Mouse (Mus musculus): ENCODE measurements around the gene Rab3b. TPM values are rescaled to one million over a fixed set of nuclear protein-coding genes. Genes with fewer than 3 reads are reported as not detected.

Gene Rab3b
- total and polyA plus RNA-seq, 3 experiments = 0.11 TPM; not detected in 2

- Histone ChIP-seq H3K9me3 (replicated peaks; ENCODE audit: insufficient read depth, low read length) (no peaks in the 10 kb centered on the region), H3K36me3 (ENCODE audit: control insufficient read depth in 1 of 2, insufficient read depth in 2 of 2, low read length in 2 of 2) (peaks cover 0 to 8% of the 10 kb centered on the region in 2 experiments; a peak in 2 of 4 replicates), H3K27ac (ENCODE audit: control insufficient read depth, low read depth, low read length) (no peak overlapping the region), H3K27me3 (ENCODE audit: control insufficient read depth in 1 of 2, insufficient read depth in 2 of 2, low read length in 2 of 2) (no peaks in the 10 kb centered on the region), H3K79me2 (ENCODE audit: control insufficient read depth, insufficient read depth, low read length, poor library complexity) (peaks cover 26% of the 10 kb centered on the region), H3K4me3 (ENCODE audit: control insufficient read depth in 1 of 2, insufficient read depth in 1 of 2, low read depth in 2 of 2, low read length in 2 of 2) (no peak overlapping the region), H3K9ac (ENCODE audit: control insufficient read depth, low read depth, low read length, poor library complexity, severe bottlenecking) (no peak overlapping the region), H3K4me1 (ENCODE audit: control insufficient read depth in 1 of 2, insufficient read depth in 2 of 2, low read length in 2 of 2) (no peaks in the 10 kb centered on the region; a peak in 2 of 4 replicates)
- TF ChIP-seq MAX (IDR thresholded peaks at IDR 0.05; ENCODE audit: low read length) = no peak
- TF ChIP-seq CTCF (IDR thresholded peaks at IDR 0.05 in 2 of 3, conservative IDR thresholded peaks at IDR 0.05 in 1 of 3; ENCODE audit: control insufficient read depth in 1 of 3, insufficient read depth in 1 of 3, low read depth in 2 of 3, low read length in 3 of 3, poor library complexity in 1 of 3, severe bottlenecking in 1 of 3) = no peak
- TF ChIP-seq ZMIZ1 (IDR thresholded peaks at IDR 0.05; ENCODE audit: low read depth, low read length) = no peak
- no peak for TF ChIP-seq MYC (IDR thresholded peaks at IDR 0.05; ENCODE audit: low read depth, low read length)
- TF ChIP-seq BHLHE40 (IDR thresholded peaks at IDR 0.05; ENCODE audit: borderline replicate concordance, low read depth, low read length) = no peak
- no peak for TF ChIP-seq TBP (IDR thresholded peaks at IDR 0.05; ENCODE audit: low read depth, low read length)
- TF ChIP-seq POLR2A (IDR thresholded peaks at IDR 0.05; ENCODE audit: control insufficient read depth in 1 of 2, insufficient read depth in 1 of 2, low read depth in 1 of 2, low read length in 2 of 2, poor library complexity in 1 of 2) = no peak
- TF ChIP-seq EP300 (IDR thresholded peaks at IDR 0.05; ENCODE audit: low read depth in 1 of 2, low read length in 2 of 2) = no peak
- TF ChIP-seq GABPA (IDR thresholded peaks at IDR 0.05; ENCODE audit: low read depth, low read length) = no peak
- no peak for TF ChIP-seq ETS1 (IDR thresholded peaks at IDR 0.05; ENCODE audit: low read depth, low read length)
- TF ChIP-seq HCFC1 (IDR thresholded peaks at IDR 0.05; ENCODE audit: low read depth, low read length) = no peak
- DNase-seq (ENCODE audit: low read depth, low spot score) = no peak
Measured at GRCm38 (mm10) chr4:108838031-108838430, 40.8 kb upstream of the Rab3b start.

GRCm38 (mm10) chr4:108841920-108842578, 36.8 kb upstream of the Rab3b start:
- Histone ChIP-seq H3K27me3 (ENCODE audit: control insufficient read depth in 1 of 2, insufficient read depth in 2 of 2, low read length in 2 of 2) (no peaks in the 10 kb centered on the region), H3K4me3 (ENCODE audit: control insufficient read depth in 1 of 2, insufficient read depth in 1 of 2, low read depth in 2 of 2, low read length in 2 of 2) (no peak overlapping the region), H3K79me2 (ENCODE audit: control insufficient read depth, insufficient read depth, low read length, poor library complexity) (peaks cover 6% of the 10 kb centered on the region), H3K27ac (ENCODE audit: control insufficient read depth, low read depth, low read length) (no peak overlapping the region), H3K4me1 (ENCODE audit: control insufficient read depth in 1 of 2, insufficient read depth in 2 of 2, low read length in 2 of 2) (peaks cover 0 to 1% of the 10 kb centered on the region in 2 experiments; a peak in 1 of 4 replicates), H3K36me3 (ENCODE audit: control insufficient read depth in 1 of 2, insufficient read depth in 2 of 2, low read length in 2 of 2) (peaks cover 0 to 6% of the 10 kb centered on the region in 2 experiments; a peak in 2 of 4 replicates), H3K9ac (ENCODE audit: control insufficient read depth, low read depth, low read length, poor library complexity, severe bottlenecking) (no peak overlapping the region), H3K9me3 (replicated peaks; ENCODE audit: insufficient read depth, low read length) (no peaks in the 10 kb centered on the region)
- no peak for DNase-seq (ENCODE audit: low read depth, low spot score)
- no peak for TF ChIP-seq GATA1 (IDR thresholded peaks at IDR 0.05; ENCODE audit: low read depth, low read length)
- TF ChIP-seq JUND (IDR thresholded peaks at IDR 0.05; ENCODE audit: low read depth, low read length) = no peak
- no peak for TF ChIP-seq POLR2AphosphoS2 (IDR thresholded peaks at IDR 0.05; ENCODE audit: low read length)
- no peak for TF ChIP-seq EP300 (IDR thresholded peaks at IDR 0.05; ENCODE audit: low read depth in 1 of 2, low read length in 2 of 2)
- no peak for TF ChIP-seq MAX (IDR thresholded peaks at IDR 0.05; ENCODE audit: low read length)
- TF ChIP-seq E2F4 (IDR thresholded peaks at IDR 0.05; ENCODE audit: borderline replicate concordance, low read depth, low read length) = no peak
- TF ChIP-seq TCF12 (IDR thresholded peaks at IDR 0.05; ENCODE audit: low read depth, low read length) = no peak
- TF ChIP-seq SIN3A (IDR thresholded peaks at IDR 0.05; ENCODE audit: low read length) = no peak
- TF ChIP-seq MYC (IDR thresholded peaks at IDR 0.05; ENCODE audit: low read depth, low read length) = no peak
- TF ChIP-seq POLR2AphosphoS5 (IDR thresholded peaks at IDR 0.05; ENCODE audit: borderline replicate concordance, low read depth, low read length) = no peak
- no peak for TF ChIP-seq USF1 (IDR thresholded peaks at IDR 0.05; ENCODE audit: low read depth, low read length)
- no peak for TF ChIP-seq POLR2A (IDR thresholded peaks at IDR 0.05; ENCODE audit: control insufficient read depth in 1 of 2, insufficient read depth in 1 of 2, low read depth in 1 of 2, low read length in 2 of 2, poor library complexity in 1 of 2)
- TF ChIP-seq SMC3 (IDR thresholded peaks at IDR 0.05; ENCODE audit: low read depth, low read length) = no peak
- TF ChIP-seq ZKSCAN1 (IDR thresholded peaks at IDR 0.05; ENCODE audit: low read depth, low read length) = no peak
- TF ChIP-seq MYB (IDR thresholded peaks at IDR 0.05; ENCODE audit: low read depth, low read length) = no peak
- no peak for TF ChIP-seq ELF1 (IDR thresholded peaks at IDR 0.05; ENCODE audit: low read depth, low read length)
- no peak for TF ChIP-seq RCOR1 (IDR thresholded peaks at IDR 0.05; ENCODE audit: low read depth, low read length)

All from MEL (cell line).